Mouse (Mus musculus): ENCODE results near the gene Tdrd3. TPM values are rescaled to one million over a fixed set of nuclear protein-coding genes. Genes with fewer than 3 reads are reported as not detected.

Tdrd3 gene
- polyA plus RNA-seq, 1 experiment: 19.1 TPM

GRCm38 (mm10) chr14:87567626-87568446 is 151.4 kb downstream of the Tdrd3 start:
- Histone ChIP-seq H3K4me1 (ENCODE audit: control insufficient read depth, insufficient read depth, insufficient read length, low read length) (peaks cover 3% of the 10 kb centered on the region; the same call in 1 of the 2 replicates), H3K4me3 (ENCODE audit: insufficient read depth, low read depth, low read length) (peak overlapping the region; percentile 29), H3K27ac (replicated peaks; ENCODE audit: low read depth, low read length) (no peak overlapping the region)

- Histone ChIP-seq H3K27ac (replicated peaks; ENCODE audit: low read depth, low read length) (no peak overlapping the region), H3K4me1 (ENCODE audit: control insufficient read depth, insufficient read depth, insufficient read length, low read length) (peaks cover 3% of the 10 kb centered on the region; the same call in 1 of the 2 replicates), H3K4me3 (ENCODE audit: insufficient read depth, low read depth, low read length) (peak overlapping the region; percentile 29; the same call in 1 of the 2 replicates)
These were observed 152.0 kb downstream of the Tdrd3 start for GRCm38 (mm10) chr14:87568447-87568908.

GRCm38 (mm10) chr14:87569471-87569870 is 153.0 kb downstream of the Tdrd3 start:
- H3K27ac ChIP-seq (replicated peaks; ENCODE audit: low read depth, low read length): no peak overlapping the region
- H3K4me3 ChIP-seq (ENCODE audit: insufficient read depth, low read depth, low read length): no peak overlapping the region
- peaks cover 3% of the 10 kb centered on the region; the same call in 1 of the 2 replicates for H3K4me1 ChIP-seq (ENCODE audit: control insufficient read depth, insufficient read depth, insufficient read length, low read length)

GRCm38 (mm10) chr14:87572453-87572852 is 156.0 kb downstream of the Tdrd3 start:
- Histone ChIP-seq H3K4me3 (ENCODE audit: insufficient read depth, low read depth, low read length) (no peak overlapping the region), H3K4me1 (ENCODE audit: control insufficient read depth, insufficient read depth, insufficient read length, low read length) (peaks cover 3% of the 10 kb centered on the region; the same call in 1 of the 2 replicates), H3K27ac (replicated peaks; ENCODE audit: low read depth, low read length) (no peak overlapping the region)

- H3K27ac ChIP-seq (replicated peaks; ENCODE audit: low read depth, low read length): no peak overlapping the region
- H3K4me1 ChIP-seq (ENCODE audit: control insufficient read depth, insufficient read depth, insufficient read length, low read length): no peaks in the 10 kb centered on the region
- H3K4me3 ChIP-seq (ENCODE audit: insufficient read depth, low read depth, low read length): no peak overlapping the region
These were observed 166.2 kb downstream of the Tdrd3 start for GRCm38 (mm10) chr14:87582610-87583009.

Data from brown adipose tissue, adult 24 weeks (tissue).